In genomic region chr5:44203410-44203809, GRCm38 (mm10) we compare ENCODE assay signal across 11 mouse cellular contexts. TPM values are rescaled to one million over a fixed set of nuclear protein-coding genes. Genes with fewer than 3 reads are reported as not detected.
DNase-seq lines count a peak whose midpoint lies in the region; ATAC-seq and TF ChIP-seq lines count a peak whose summit lies in the region.
"Had no signal": no experiment of that assay in that cellular context is flagged by ENCODE, and none has a peak within 500 bp of the region (broad histone marks: within the 10 kb centered on the region; RNA-seq: fewer than 3 reads in every experiment).

No protein-coding gene starts in this region.

- H3K4me2 ChIP-seq in midbrain, embryonic 13.5 days (replicated peaks) = no peak overlapping the region
- H3K4me2 ChIP-seq in lung, postnatal 0 days (replicated peaks; ENCODE audit: low read depth, low read length) = no peak overlapping the region
- H3K4me2 ChIP-seq in hindbrain, embryonic 16.5 days (ENCODE audit: low read length) = no peak overlapping the region
- H3K4me2 ChIP-seq: forebrain, embryonic 15.5 days had no signal

- TF ChIP-seq EP300 in lung, postnatal 0 days (IDR thresholded peaks at IDR 0.05) = no peak

- H3K27ac ChIP-seq in midbrain, embryonic 10.5 days (replicated peaks) = no peak overlapping the region
- no peak overlapping the region for H3K27ac ChIP-seq in midbrain, embryonic 13.5 days
- peak overlapping the region; percentile 51; the same call in 1 of the 2 replicates for H3K27ac ChIP-seq in left cerebral cortex, adult 2 months
- H3K27ac ChIP-seq in lung, postnatal 0 days (ENCODE audit: low read length) = no peak overlapping the region
- H3K27ac ChIP-seq in hindbrain, embryonic 16.5 days (ENCODE audit: low read depth, low read length) = no peak overlapping the region
- H3K27ac ChIP-seq: forebrain, embryonic 15.5 days had no signal

- H3K4me3 ChIP-seq in midbrain, embryonic 10.5 days = no peak overlapping the region
- no peak overlapping the region for H3K4me3 ChIP-seq in midbrain, embryonic 13.5 days (replicated peaks)
- no peak overlapping the region for H3K4me3 ChIP-seq in left cerebral cortex, adult 2 months
- H3K4me3 ChIP-seq in lung, postnatal 0 days (ENCODE audit: low read depth, low read length) = no peak overlapping the region
- no peak overlapping the region for H3K4me3 ChIP-seq in hindbrain, embryonic 16.5 days (ENCODE audit: low read length)
- H3K4me3 ChIP-seq: forebrain, embryonic 15.5 days had no signal

- no peak overlapping the region for H3K9ac ChIP-seq in midbrain, embryonic 13.5 days (replicated peaks)
- no peak overlapping the region for H3K9ac ChIP-seq in lung, postnatal 0 days (replicated peaks; ENCODE audit: low read depth)
- no peak overlapping the region for H3K9ac ChIP-seq in hindbrain, embryonic 16.5 days (ENCODE audit: low read depth, low read length)
- H3K9ac ChIP-seq: forebrain, embryonic 15.5 days had no signal

- ATAC-seq in midbrain, embryonic 13.5 days = no peak
- no peak for ATAC-seq in lung, postnatal 0 days
- ATAC-seq in hindbrain, embryonic 16.5 days = no peak
- ATAC-seq: forebrain, embryonic 15.5 days had no signal

- DNase-seq in midbrain, embryonic 10.5 days (ENCODE audit: low spot score) = peak; percentile 3
- DNase-seq in cerebellum, adult 18-20 months = peak; percentile 72
- DNase-seq in left cerebral cortex, adult 2 months (ENCODE audit: extremely low spot score in 1 of 2, low spot score in 2 of 2) = peak; percentile 26 to 43
- peak; percentile 45 to 46 for DNase-seq in right cerebral cortex, postnatal 10 days (ENCODE audit: low spot score in 2 of 2)
- no peak for DNase-seq in natural killer cell, adult 2 months (ENCODE audit: low spot score in 2 of 2)
- DNase-seq in lung, postnatal 0 days (ENCODE audit: low spot score) = no peak
- DNase-seq: heart, postnatal 14 days; lung, postnatal 14 days had no signal

- no peaks in the 10 kb centered on the region for H3K4me1 ChIP-seq in midbrain, embryonic 10.5 days
- H3K4me1 ChIP-seq in midbrain, embryonic 13.5 days (replicated peaks) = no peaks in the 10 kb centered on the region
- no peaks in the 10 kb centered on the region for H3K4me1 ChIP-seq in lung, postnatal 0 days (ENCODE audit: insufficient read depth, low read depth, low read length)
- H3K4me1 ChIP-seq in hindbrain, embryonic 16.5 days (ENCODE audit: control insufficient read depth, insufficient read depth, low read depth, low read length) = no peaks in the 10 kb centered on the region
- H3K4me1 ChIP-seq: forebrain, embryonic 15.5 days had no signal

- intact Hi-C loops in left cerebral cortex, adult 2 months (cut with DNase I) = loop anchor here (5.0 to 10.0 kb wide), 2 partner anchors 156 to 309 kb away; no protein-coding TSS in a partner anchor

- H3K9me3 ChIP-seq in midbrain, embryonic 10.5 days (replicated peaks) = no peaks in the 10 kb centered on the region
- H3K9me3 ChIP-seq in midbrain, embryonic 13.5 days = no peaks in the 10 kb centered on the region
- H3K9me3 ChIP-seq in lung, postnatal 0 days (ENCODE audit: low read length) = no peaks in the 10 kb centered on the region
- no peaks in the 10 kb centered on the region for H3K9me3 ChIP-seq in hindbrain, embryonic 16.5 days (ENCODE audit: control insufficient read depth, low read length)
- H3K9me3 ChIP-seq: forebrain, embryonic 15.5 days had no signal

- no peak for TF ChIP-seq CTCF in left cerebral cortex, adult 2 months (IDR thresholded peaks at IDR 0.05)
- TF ChIP-seq CTCF in lung, postnatal 0 days (IDR thresholded peaks at IDR 0.05) = no peak

- no peaks in the 10 kb centered on the region for H3K27me3 ChIP-seq in midbrain, embryonic 10.5 days (ENCODE audit: low read depth, poor library complexity, severe bottlenecking)
- no peaks in the 10 kb centered on the region for H3K27me3 ChIP-seq in midbrain, embryonic 13.5 days
- no peaks in the 10 kb centered on the region for H3K27me3 ChIP-seq in lung, postnatal 0 days (replicated peaks; ENCODE audit: insufficient read depth, low read length)
- no peaks in the 10 kb centered on the region for H3K27me3 ChIP-seq in hindbrain, embryonic 16.5 days (replicated peaks; ENCODE audit: control insufficient read depth, insufficient read depth, low read length)
- H3K27me3 ChIP-seq: forebrain, embryonic 15.5 days had no signal

- peaks cover 26% of the 10 kb centered on the region for H3K36me3 ChIP-seq in midbrain, embryonic 10.5 days
- H3K36me3 ChIP-seq in midbrain, embryonic 13.5 days = peaks cover 6% of the 10 kb centered on the region
- H3K36me3 ChIP-seq in lung, postnatal 0 days (ENCODE audit: insufficient read depth, low read length) = no peaks in the 10 kb centered on the region
- no peaks in the 10 kb centered on the region for H3K36me3 ChIP-seq in hindbrain, embryonic 16.5 days (ENCODE audit: control insufficient read depth, insufficient read depth, low read length)

- 89% methylated on average over 1 of the region's 1 CpGs for WGBS in midbrain, embryonic 10.5 days
- WGBS in midbrain, embryonic 13.5 days = 85% methylated on average over 1 of the region's 1 CpGs
- 43% methylated on average over 1 of the region's 1 CpGs for WGBS in lung, postnatal 0 days
- 65% methylated on average over 1 of the region's 1 CpGs for WGBS in hindbrain, embryonic 16.5 days

RNA-seq across cellular contexts. Expression of gene Tapt1, which starts 23.0 kb away (rescaled TPM):
- 22.9 and 25.0 TPM in 2 replicates for polyA plus RNA-seq in midbrain, embryonic 10.5 days (2016; fragmentation: Nextera tagmentation; extraction: Ambion mirVana)
- 25.6 and 28.5 TPM in 2 replicates for polyA plus RNA-seq in midbrain, embryonic 13.5 days (2015; fragmentation: Nextera tagmentation; extraction: Ambion mirVana)
- total RNA-seq in left cerebral cortex, adult 2 months (2021) = 10 to 100 TPM; 51.6 to 53.9 TPM
- 31.3 and 31.8 TPM in 2 replicates for polyA plus RNA-seq in lung, postnatal 0 days (2015; fragmentation: Nextera tagmentation; extraction: Ambion mirVana)
- polyA plus RNA-seq in hindbrain, embryonic 16.5 days (2015; fragmentation: Nextera tagmentation; extraction: Ambion mirVana) = 28.5 and 29.5 TPM in 2 replicates

Comparison
In these comparisons a context has a peak if more than half of its experiments do, and no peak if none do; other contexts are left out.
1. DNase-seq: peak in midbrain, embryonic 10.5 days (single experiment), cerebellum, adult 18-20 months (2 of 2), left cerebral cortex, adult 2 months (2 of 2) and right cerebral cortex, postnatal 10 days (2 of 2); none in natural killer cell, adult 2 months (0 of 2) and lung, postnatal 0 days (single experiment).